Mouse (Mus musculus) heart, embryonic 11.5 days (tissue): Measurements from ENCODE around the gene Ap1g2. TPM values are rescaled to one million over a fixed set of nuclear protein-coding genes. Genes with fewer than 3 reads are reported as not detected.
A peak's percentile ranks its signal among the peaks of the same experiment; 100 is the strongest.

Experiments used
- ATAC-seq: fragments of 200-750 bp; cut with Nextera tagmentation; replicated peaks from 2 replicates; pipeline ENCODE4 v1.8.0; 2017; ENCODE audit warnings: moderate library complexity; ENCODE audit not compliant: insufficient number of reproducible peaks, low FRiP score, low TSS enrichment
- H3K27ac ChIP-seq: fragments of 300-500 bp; sonication (generic); 2 replicates; pipeline ENCODE4 v1.5.1; 2014; ENCODE audit warnings: mild to moderate bottlenecking, low read depth, low read length
- H3K27me3 ChIP-seq: fragments of 300-500 bp; sonication (generic); 2 replicates; pipeline ENCODE4 v1.6.1; 2014; ENCODE audit warnings: mild to moderate bottlenecking, low read length, mixed read lengths; ENCODE audit not compliant: control insufficient read depth, insufficient read depth
- H3K36me3 ChIP-seq: fragments of 300-500 bp; sonication (generic); 2 replicates; pipeline ENCODE4 v1.6.1; 2014; ENCODE audit warnings: mild to moderate bottlenecking, low read length, moderate library complexity, mixed read lengths; ENCODE audit not compliant: control insufficient read depth, insufficient read depth
- H3K4me1 ChIP-seq: fragments of 300-500 bp; sonication (generic); 2 replicates; pipeline ENCODE4 v1.6.1; 2014; ENCODE audit warnings: low read length; ENCODE audit not compliant: control insufficient read depth, insufficient read depth
- H3K4me2 ChIP-seq: fragments of 300-500 bp; sonication (generic); 2 replicates; pipeline ENCODE4 v1.6.1; 2014; ENCODE audit warnings: mild to moderate bottlenecking, moderate library complexity
- H3K4me3 ChIP-seq: fragments of 300-500 bp; sonication (generic); 2 replicates; pipeline ENCODE4 v1.5.1; 2014; ENCODE audit warnings: low read depth, low read length
- H3K9ac ChIP-seq: fragments of 300-500 bp; sonication (generic); 2 replicates; pipeline ENCODE4 v1.6.1; 2014; ENCODE audit warnings: mild to moderate bottlenecking, low read depth, low read length, moderate library complexity
- H3K9me3 ChIP-seq: fragments of 300-500 bp; sonication (generic); replicated peaks from 2 replicates; pipeline ENCODE4 v1.6.1; 2016; ENCODE audit warnings: low read length; ENCODE audit not compliant: control insufficient read depth
- WGBS: fragments of 180-500 bp; shearing (Covaris S2); extraction: QIAGEN DNeasy Blood & Tissue Kit; methylation state at CpG from one replicate; pipeline ENCODE4 v1.1.7; 2014; ENCODE audit not compliant: insufficient replicate concordance; 5-methylcytosine and 5-hydroxymethylcytosine counted together
- polyA plus RNA-seq: library from polyadenylated mRNA; unstranded; fragments of >200 nt; fragmentation: Nextera tagmentation; extraction: Ambion mirVana; gene quantifications from 2 replicates; pipeline ENCODE4 v1.2.1, GENCODE M21; 2014

The Ap1g2 gene
- polyA plus RNA-seq, 1 experiment from 2014 or later: 9.1 TPM

DNA sequence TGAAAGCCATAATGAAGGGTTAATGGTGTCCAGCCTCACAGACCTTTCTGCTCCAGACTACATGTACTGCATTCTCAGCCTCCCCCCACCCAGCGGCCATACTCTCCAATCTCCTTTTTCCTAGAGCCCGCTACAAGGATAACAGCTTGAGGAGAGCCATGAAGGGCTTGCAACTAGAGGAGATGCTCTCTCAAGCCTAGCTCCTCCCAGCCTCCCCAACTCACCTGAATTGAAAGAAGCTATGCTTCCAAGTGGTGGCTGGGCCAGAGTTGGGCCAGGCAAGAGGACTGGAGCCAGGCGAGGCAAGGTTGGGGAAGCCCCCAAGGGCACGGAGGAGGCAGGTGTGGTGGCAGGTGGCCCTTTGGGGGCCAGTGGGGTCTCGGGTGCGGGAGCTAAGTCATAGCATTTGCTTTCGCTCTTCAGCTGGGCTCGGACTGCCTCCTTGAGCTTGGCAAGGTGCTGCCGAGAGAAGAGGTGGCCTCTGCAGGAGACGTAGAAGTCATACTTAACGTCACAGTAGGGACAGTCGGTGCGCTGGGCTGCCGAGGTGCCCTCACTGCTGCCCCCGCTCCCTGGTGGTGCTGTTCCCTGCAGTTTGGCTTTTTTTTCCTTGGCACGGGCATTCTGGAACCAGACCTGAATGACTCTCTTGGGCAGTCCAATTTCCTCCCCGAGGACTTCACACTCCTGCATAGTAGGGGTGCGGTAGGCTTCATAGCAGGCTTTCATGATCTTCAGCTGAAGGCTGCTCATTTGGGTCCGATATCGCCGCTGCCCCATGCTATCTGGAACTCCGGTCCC, 42.6 kb downstream of the Ap1g2 start:
- H3K9ac ChIP-seq: no peak overlapping the region
- H3K27me3 ChIP-seq: peaks cover 26% of the 10 kb centered on the region
- no peak for ATAC-seq
- no peak overlapping the region for H3K4me3 ChIP-seq
- WGBS: 74% methylated on average over 22 of the region's 22 CpGs
- H3K27ac ChIP-seq: no peak overlapping the region
- H3K4me2 ChIP-seq: no peak overlapping the region
- H3K9me3 ChIP-seq: no peaks in the 10 kb centered on the region
- H3K36me3 ChIP-seq: peaks cover 6% of the 10 kb centered on the region; the same call in 1 of the 2 replicates
- H3K4me1 ChIP-seq: peaks cover 14% of the 10 kb centered on the region

GRCm38 (mm10) chr14:55063117-55063516, 43.3 kb downstream of the Ap1g2 start:
- Histone ChIP-seq H3K27me3 (peaks cover 26% of the 10 kb centered on the region), H3K27ac (no peak overlapping the region), H3K4me2 (peak overlapping the region; percentile 58), H3K9me3 (no peaks in the 10 kb centered on the region), H3K36me3 (peaks cover 6% of the 10 kb centered on the region; the same call in 1 of the 2 replicates), H3K4me1 (peaks cover 14% of the 10 kb centered on the region), H3K9ac (no peak overlapping the region), H3K4me3 (peak overlapping the region; percentile 18; the same call in 1 of the 2 replicates)
- ATAC-seq: no peak
- 71% methylated on average over 5 of the region's 5 CpGs for WGBS

GRCm38 (mm10) chr14:55062626-55063025, 43.8 kb downstream of the Ap1g2 start:
- Histone ChIP-seq H3K27ac (no peak overlapping the region), H3K9ac (0 out of 2 replicates have a peak overlapping the region, but pooled peaks have one; percentile 24), H3K4me2 (peak overlapping the region; percentile 58), H3K27me3 (peaks cover 26% of the 10 kb centered on the region), H3K4me3 (peak overlapping the region; percentile 18; the same call in 1 of the 2 replicates), H3K36me3 (peaks cover 6% of the 10 kb centered on the region; the same call in 1 of the 2 replicates), H3K4me1 (peaks cover 14% of the 10 kb centered on the region), H3K9me3 (no peaks in the 10 kb centered on the region)
- 7% methylated on average over 17 of the region's 17 CpGs for WGBS
- peak; percentile 74 for ATAC-seq

DNA sequence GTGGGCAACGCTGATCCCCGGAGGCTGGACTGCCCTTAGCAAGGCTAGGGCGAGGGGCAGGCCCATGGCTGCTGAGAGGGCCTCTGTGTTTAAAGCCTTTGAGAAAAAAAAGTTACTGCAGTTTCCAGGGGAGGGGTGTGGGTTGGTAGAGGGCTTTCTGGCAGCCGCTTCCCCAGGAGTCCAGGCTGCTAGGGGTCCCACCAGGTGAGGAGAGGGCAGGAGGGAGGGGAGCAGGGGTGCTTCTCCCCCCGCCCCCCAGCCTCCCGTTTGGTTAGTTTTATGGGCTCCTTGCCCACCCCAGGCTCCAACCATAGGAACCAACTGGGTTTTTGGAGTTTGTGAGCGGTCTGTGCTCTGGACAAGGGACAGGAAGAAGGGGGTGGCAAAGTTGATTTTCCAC, 44.5 kb downstream of the Ap1g2 start:
- H3K4me3 ChIP-seq: no peak overlapping the region
- H3K4me1 ChIP-seq: peaks cover 14% of the 10 kb centered on the region
- no peak overlapping the region; the same call in 1 of the 2 replicates for H3K4me2 ChIP-seq
- no peaks in the 10 kb centered on the region for H3K9me3 ChIP-seq
- ATAC-seq: no peak
- H3K36me3 ChIP-seq: peaks cover 6% of the 10 kb centered on the region; the same call in 1 of the 2 replicates
- no peak overlapping the region for H3K27ac ChIP-seq
- no peak overlapping the region for H3K9ac ChIP-seq
- 43% methylated on average over 7 of the region's 7 CpGs for WGBS
- H3K27me3 ChIP-seq: peaks cover 26% of the 10 kb centered on the region

DNA sequence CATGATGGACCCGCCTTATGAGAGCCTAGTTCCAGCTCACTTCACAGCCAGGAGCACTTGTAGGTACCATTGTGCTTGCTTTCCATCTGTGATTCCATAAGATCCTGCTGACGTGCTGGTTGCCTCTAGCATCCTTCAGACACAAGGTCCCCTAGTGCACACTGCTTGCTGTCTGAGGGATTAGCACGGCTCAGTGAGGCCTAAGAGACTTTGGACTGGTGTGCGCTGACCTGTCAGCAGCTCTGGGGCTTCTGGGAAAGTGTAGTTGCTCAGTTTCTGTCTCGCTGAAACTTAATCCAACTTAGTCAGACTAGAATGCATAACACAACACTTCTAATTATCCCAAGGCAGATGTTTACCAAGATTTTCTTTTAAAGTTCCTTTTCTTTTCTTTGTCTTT, 46.5 kb downstream of the Ap1g2 start:
- Histone ChIP-seq H3K4me1 (peaks cover 14% of the 10 kb centered on the region), H3K9me3 (no peaks in the 10 kb centered on the region), H3K27ac (no peak overlapping the region), H3K4me3 (no peak overlapping the region), H3K27me3 (peaks cover 16% of the 10 kb centered on the region), H3K9ac (no peak overlapping the region), H3K36me3 (no peaks in the 10 kb centered on the region), H3K4me2 (no peak overlapping the region)
- no peak for ATAC-seq
- 56% methylated on average over 5 of the region's 5 CpGs for WGBS

GRCm38 (mm10) chr14:55059009-55059408, 47.4 kb downstream of the Ap1g2 start:
- H3K36me3 ChIP-seq: no peaks in the 10 kb centered on the region
- H3K4me1 ChIP-seq: peaks cover 14% of the 10 kb centered on the region
- ATAC-seq: no peak
- no peak overlapping the region for H3K9ac ChIP-seq
- no peak overlapping the region for H3K4me2 ChIP-seq
- H3K27ac ChIP-seq: no peak overlapping the region
- H3K27me3 ChIP-seq: peaks cover 8% of the 10 kb centered on the region; the same call in 1 of the 2 replicates
- no peak overlapping the region for H3K4me3 ChIP-seq
- WGBS: 67% methylated on average over 1 of the region's 1 CpGs
- no peaks in the 10 kb centered on the region for H3K9me3 ChIP-seq

DNA sequence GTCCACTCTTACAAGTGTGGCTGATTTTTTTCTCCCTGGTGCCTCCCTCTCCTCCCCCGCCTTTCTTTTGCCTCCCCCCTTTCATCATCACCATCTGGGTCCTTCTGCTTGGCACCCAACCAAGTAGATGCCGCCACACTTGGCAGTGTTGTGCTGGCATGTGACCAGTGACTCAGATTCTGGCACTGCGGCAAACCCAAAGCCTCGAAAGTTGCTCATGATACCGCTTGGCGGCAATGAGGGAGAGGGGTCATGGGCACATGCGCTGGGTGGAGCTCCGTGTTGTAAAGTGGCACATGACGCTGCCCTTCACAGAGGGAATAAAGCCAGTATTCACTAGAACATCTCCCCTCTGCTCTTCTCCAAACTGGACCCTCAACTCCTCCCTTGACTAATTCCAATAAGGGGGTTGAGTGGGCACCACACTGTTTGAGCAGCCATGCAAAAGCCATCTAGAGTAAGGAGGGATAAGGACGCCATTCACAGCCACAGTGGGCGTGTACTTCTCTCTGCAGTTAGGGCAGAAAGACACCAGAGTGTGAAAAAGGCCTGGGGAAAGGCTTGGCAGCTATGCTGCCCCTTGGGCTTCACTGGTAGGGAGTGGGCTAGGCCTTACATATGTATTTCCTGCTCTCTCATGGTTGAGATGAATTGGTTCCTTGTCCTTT, 51.1 kb downstream of the Ap1g2 start:
- Histone ChIP-seq H3K27ac (no peak overlapping the region), H3K9ac (no peak overlapping the region), H3K36me3 (no peaks in the 10 kb centered on the region), H3K9me3 (no peaks in the 10 kb centered on the region), H3K4me2 (no peak overlapping the region), H3K27me3 (0 out of 2 replicates have a peak, but pooled peaks cover 4% of the 10 kb centered on the region), H3K4me3 (no peak overlapping the region), H3K4me1 (0 out of 2 replicates have a peak, but pooled peaks cover 4% of the 10 kb centered on the region)
- 75% methylated on average over 11 of the region's 11 CpGs for WGBS
- no peak for ATAC-seq

DNA sequence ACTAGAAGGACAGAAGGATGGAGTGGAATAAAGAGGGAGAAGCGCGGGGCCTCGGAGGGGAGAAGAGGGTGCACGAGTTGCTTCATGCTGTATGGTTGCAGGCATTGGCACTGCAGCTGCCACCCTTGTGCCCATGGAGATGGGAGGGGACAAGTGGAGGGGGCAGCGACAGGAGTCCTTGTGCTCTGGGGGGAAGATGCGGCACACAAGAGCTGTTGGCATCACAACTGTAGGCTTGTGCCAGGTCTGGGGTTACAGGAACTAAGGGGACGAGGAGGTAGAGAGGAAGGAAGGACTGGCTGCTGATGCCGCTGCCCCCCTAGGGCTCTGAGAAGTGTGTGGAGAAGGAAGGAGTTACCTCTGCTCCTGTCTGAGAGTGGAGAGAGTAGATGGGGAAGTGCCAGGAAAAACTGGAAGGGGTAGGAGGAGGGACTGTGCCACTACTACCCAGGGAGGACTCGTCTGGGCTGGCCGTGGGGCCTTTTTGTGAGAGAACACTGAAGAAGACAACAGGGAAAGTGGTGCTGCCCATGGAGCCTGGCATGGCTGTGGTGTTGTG, 52.1 kb downstream of the Ap1g2 start:
- Histone ChIP-seq H3K4me1 (no peaks in the 10 kb centered on the region), H3K36me3 (no peaks in the 10 kb centered on the region), H3K9ac (no peak overlapping the region), H3K27ac (no peak overlapping the region), H3K27me3 (0 out of 2 replicates have a peak, but pooled peaks cover 4% of the 10 kb centered on the region), H3K9me3 (no peaks in the 10 kb centered on the region), H3K4me2 (no peak overlapping the region), H3K4me3 (no peak overlapping the region)
- 73% methylated on average over 10 of the region's 10 CpGs for WGBS
- no peak for ATAC-seq
